Mouse (Mus musculus) intestine, embryonic 14.5 days (tissue): ENCODE measurements around the gene Rab11fip5. TPM values are rescaled to one million over a fixed set of nuclear protein-coding genes. Genes with fewer than 3 reads are reported as not detected.
A peak's percentile ranks its signal among the peaks of the same experiment; 100 is the strongest.

Experiments used
- ATAC-seq: fragments of 200-750 bp; cut with Nextera tagmentation; replicated peaks from 2 replicates; pipeline ENCODE4 v1.8.0; 2017; ENCODE audit warnings: low read depth, moderate number of reproducible peaks, moderate TSS enrichment, moderate library complexity; ENCODE audit not compliant: low FRiP score, low TSS enrichment
- DNase-seq: peaks from one replicate; pipeline ENCODE4 v3.0.0-alpha.2; 2018; ENCODE audit warnings: low spot score
- H3K27ac ChIP-seq: fragments of 300-500 bp; sonication (generic); 2 replicates; pipeline ENCODE4 v1.5.1; 2014; ENCODE audit warnings: low read depth, mild to moderate bottlenecking, control low read depth
- H3K27me3 ChIP-seq: fragments of 300-500 bp; sonication (generic); replicated peaks from 2 replicates; pipeline ENCODE4 v1.6.1; 2014; ENCODE audit warnings: low read length, control low read depth; ENCODE audit not compliant: control insufficient read depth, insufficient read depth
- H3K36me3 ChIP-seq: fragments of 300-500 bp; sonication (generic); 2 replicates; pipeline ENCODE4 v1.6.1; 2014; ENCODE audit warnings: low read length, control low read depth; ENCODE audit not compliant: control insufficient read depth, insufficient read depth
- H3K4me1 ChIP-seq: fragments of 300-500 bp; sonication (generic); replicated peaks from 2 replicates; pipeline ENCODE4 v1.6.1; 2014; ENCODE audit warnings: low read length, control low read depth, mixed read lengths; ENCODE audit not compliant: control insufficient read depth, insufficient read depth
- H3K4me2 ChIP-seq: fragments of 300-500 bp; sonication (generic); 2 replicates; pipeline ENCODE4 v1.6.1; 2014; ENCODE audit warnings: low read length
- H3K4me3 ChIP-seq: fragments of 300-500 bp; sonication (generic); 2 replicates; pipeline ENCODE4 v1.5.1; 2014; ENCODE audit warnings: low read depth, low read length, control low read depth, mixed read lengths
- H3K9ac ChIP-seq: fragments of 300-500 bp; sonication (generic); 2 replicates; pipeline ENCODE4 v1.6.1; 2014; ENCODE audit warnings: mild to moderate bottlenecking, low read length
- H3K9me3 ChIP-seq: fragments of 300-500 bp; sonication (generic); 2 replicates; pipeline ENCODE4 v1.6.1; 2016; ENCODE audit warnings: low read length, control low read depth; ENCODE audit not compliant: control insufficient read depth
- WGBS: fragments of 180-500 bp; shearing (Covaris S2); extraction: QIAGEN DNeasy Blood & Tissue Kit; methylation state at CpG from one replicate; pipeline ENCODE4 v1.1.7; 2014; 5-methylcytosine and 5-hydroxymethylcytosine counted together
- polyA plus RNA-seq: library from polyadenylated mRNA; unstranded; fragments of >200 nt; fragmentation: Nextera tagmentation; extraction: Ambion mirVana; gene quantifications from 2 replicates; pipeline ENCODE4 v1.2.1, GENCODE M21; 2014

Rab11fip5 gene
- polyA plus RNA-seq, 1 experiment from 2014 or later: 8.0 TPM

GRCm38 (mm10) chr6:85349246-85349645 lies 25.2 kb downstream of the Rab11fip5 start:
- Histone ChIP-seq H3K9me3 (no peaks in the 10 kb centered on the region), H3K27ac (no peak overlapping the region), H3K9ac (no peak overlapping the region), H3K4me2 (no peak overlapping the region), H3K4me1 (no peaks in the 10 kb centered on the region), H3K4me3 (no peak overlapping the region), H3K27me3 (no peaks in the 10 kb centered on the region), H3K36me3 (0 out of 2 replicates have a peak, but pooled peaks cover 7% of the 10 kb centered on the region)
- DNase-seq (no peak), ATAC-seq (no peak)
- WGBS: 71% methylated on average over 7 of the region's 7 CpGs

- H3K4me3 ChIP-seq: no peak overlapping the region
- 0 out of 2 replicates have a peak, but pooled peaks cover 7% of the 10 kb centered on the region for H3K36me3 ChIP-seq
- 86% methylated on average over 11 of the region's 11 CpGs for WGBS
- no peak overlapping the region for H3K27ac ChIP-seq
- no peaks in the 10 kb centered on the region for H3K4me1 ChIP-seq
- no peak overlapping the region for H3K9ac ChIP-seq
- DNase-seq (no peak), ATAC-seq (no peak)
- no peaks in the 10 kb centered on the region for H3K27me3 ChIP-seq
- no peaks in the 10 kb centered on the region for H3K9me3 ChIP-seq
- no peak overlapping the region for H3K4me2 ChIP-seq
These were observed 26.3 kb downstream of the Rab11fip5 start for GRCm38 (mm10) chr6:85348133-85348532.

GRCm38 (mm10) chr6:85346028-85346634 lies 28.3 kb downstream of the Rab11fip5 start:
- Histone ChIP-seq H3K36me3 (0 out of 2 replicates have a peak, but pooled peaks cover 7% of the 10 kb centered on the region), H3K27me3 (no peaks in the 10 kb centered on the region), H3K9ac (no peak overlapping the region), H3K4me3 (no peak overlapping the region), H3K27ac (no peak overlapping the region), H3K9me3 (no peaks in the 10 kb centered on the region), H3K4me2 (no peak overlapping the region), H3K4me1 (no peaks in the 10 kb centered on the region)
- WGBS: 39% methylated on average over 6 of the region's 6 CpGs
- ATAC-seq: peak; percentile 83
- peak; percentile 92 for DNase-seq

GRCm38 (mm10) chr6:85344929-85345328 lies 29.5 kb downstream of the Rab11fip5 start:
- Histone ChIP-seq H3K36me3 (0 out of 2 replicates have a peak, but pooled peaks cover 7% of the 10 kb centered on the region), H3K9ac (no peak overlapping the region), H3K4me1 (no peaks in the 10 kb centered on the region), H3K4me3 (no peak overlapping the region), H3K4me2 (no peak overlapping the region), H3K9me3 (no peaks in the 10 kb centered on the region), H3K27ac (no peak overlapping the region), H3K27me3 (no peaks in the 10 kb centered on the region)
- ATAC-seq: no peak
- no peak for DNase-seq

- Histone ChIP-seq H3K9ac (no peak overlapping the region), H3K9me3 (no peaks in the 10 kb centered on the region), H3K4me2 (no peak overlapping the region), H3K27me3 (no peaks in the 10 kb centered on the region), H3K4me1 (no peaks in the 10 kb centered on the region), H3K36me3 (0 out of 2 replicates have a peak, but pooled peaks cover 3% of the 10 kb centered on the region), H3K4me3 (no peak overlapping the region), H3K27ac (no peak overlapping the region)
- WGBS: 88% methylated on average over 8 of the region's 8 CpGs
- DNase-seq (no peak), ATAC-seq (no peak)
These were observed 31.4 kb downstream of the Rab11fip5 start for GRCm38 (mm10) chr6:85343027-85343426.

- ATAC-seq (no peak), DNase-seq (no peak)
- Histone ChIP-seq H3K36me3 (no peaks in the 10 kb centered on the region; the same call in 1 of the 2 replicates), H3K27me3 (no peaks in the 10 kb centered on the region), H3K4me1 (no peaks in the 10 kb centered on the region), H3K9ac (no peak overlapping the region), H3K27ac (no peak overlapping the region), H3K4me3 (no peak overlapping the region), H3K4me2 (no peak overlapping the region), H3K9me3 (no peaks in the 10 kb centered on the region)
- WGBS: 69% methylated on average over 13 of the region's 13 CpGs
These were observed 32.5 kb downstream of the Rab11fip5 start for GRCm38 (mm10) chr6:85341814-85342501.

GRCm38 (mm10) chr6:85340184-85340583 lies 34.2 kb downstream of the Rab11fip5 start:
- 69% methylated on average over 12 of the region's 12 CpGs for WGBS
- peaks cover 4% of the 10 kb centered on the region; the same call in 1 of the 2 replicates for H3K36me3 ChIP-seq

GRCm38 (mm10) chr6:85339273-85339901 lies 35.0 kb downstream of the Rab11fip5 start:
- no peak for ATAC-seq
- peaks cover 4% of the 10 kb centered on the region; the same call in 1 of the 2 replicates for H3K36me3 ChIP-seq

More at GRCm38 (mm10) chr6:85340184-85340583, 34.2 kb downstream of the Rab11fip5 start:
- Histone ChIP-seq H3K9ac (no peak overlapping the region), H3K4me3 (no peak overlapping the region), H3K4me2 (no peak overlapping the region), H3K9me3 (no peaks in the 10 kb centered on the region), H3K27me3 (no peaks in the 10 kb centered on the region), H3K4me1 (no peaks in the 10 kb centered on the region), H3K27ac (no peak overlapping the region)
- DNase-seq: no peak
- ATAC-seq: no peak

More at GRCm38 (mm10) chr6:85339273-85339901, 35.0 kb downstream of the Rab11fip5 start:
- Histone ChIP-seq H3K9me3 (no peaks in the 10 kb centered on the region), H3K4me3 (no peak overlapping the region), H3K27me3 (no peaks in the 10 kb centered on the region), H3K4me1 (no peaks in the 10 kb centered on the region), H3K4me2 (no peak overlapping the region), H3K9ac (no peak overlapping the region), H3K27ac (no peak overlapping the region)
- 67% methylated on average over 1 of the region's 1 CpGs for WGBS
- peak; percentile 55 for DNase-seq
